Mouse (Mus musculus) liver, postnatal 0 days (tissue): ENCODE data around the gene Cbx7. TPM values are rescaled to one million over a fixed set of nuclear protein-coding genes. Genes with fewer than 3 reads are reported as not detected.

ENCODE experiments used
- ATAC-seq: fragments of 200-750 bp; cut with Nextera tagmentation; 2 replicates; pipeline ENCODE4 v1.8.0; 2017; ENCODE audit warnings: mild to moderate bottlenecking, moderate library complexity
- DNase-seq: peaks from one replicate; pipeline ENCODE4 v3.0.0-alpha.2; 2016
- H3K27ac ChIP-seq: fragments of 300-500 bp; sonication (generic); 2 replicates; pipeline ENCODE4 v1.5.1; 2014; ENCODE audit warnings: antibody characterized with exemption, moderate library complexity, mild to moderate bottlenecking, low read depth
- H3K27me3 ChIP-seq: fragments of 300-500 bp; sonication (generic); 2 replicates; pipeline ENCODE4 v1.6.1; 2014; ENCODE audit warnings: low read length, control low read depth, mixed read lengths; ENCODE audit not compliant: insufficient read depth
- H3K36me3 ChIP-seq: fragments of 300-500 bp; sonication (generic); replicated peaks from 2 replicates; pipeline ENCODE4 v1.6.1; 2014; ENCODE audit warnings: mild to moderate bottlenecking, control low read depth, low read length, moderate library complexity, mixed read lengths; ENCODE audit not compliant: insufficient read depth
- H3K4me1 ChIP-seq: fragments of 300-500 bp; sonication (generic); 2 replicates; pipeline ENCODE4 v1.6.1; 2014; ENCODE audit warnings: antibody characterized with exemption, mild to moderate bottlenecking, control low read depth; ENCODE audit not compliant: insufficient read depth
- H3K4me2 ChIP-seq: fragments of 300-500 bp; sonication (generic); 2 replicates; pipeline ENCODE4 v1.6.1; 2014; ENCODE audit warnings: low read depth, mild to moderate bottlenecking, low read length, moderate library complexity, mixed read lengths
- H3K4me3 ChIP-seq: fragments of 300-500 bp; sonication (generic); 2 replicates; pipeline ENCODE4 v1.5.1; 2014; ENCODE audit warnings: low read depth, low read length
- H3K9ac ChIP-seq: fragments of 300-500 bp; sonication (generic); replicated peaks from 2 replicates; pipeline ENCODE4 v1.6.1; 2014; ENCODE audit warnings: mild to moderate bottlenecking, moderate library complexity
- H3K9me3 ChIP-seq: fragments of 300-500 bp; sonication (generic); 2 replicates; pipeline ENCODE4 v1.6.1; 2016; ENCODE audit warnings: mild to moderate bottlenecking, control low read depth, low read length, mixed read lengths
- CTCF ChIP-seq: sonication (generic); IDR thresholded peaks from 2 replicates; pipeline ENCODE4 v1.5.1; 2016; ENCODE audit warnings: antibody characterized with exemption, low read depth
- EP300 ChIP-seq: IDR thresholded peaks from 2 replicates; pipeline ENCODE4 v1.6.1; 2016; ENCODE audit warnings: antibody characterized with exemption, low read depth, mild to moderate bottlenecking
- WGBS: fragments of 180-500 bp; shearing (Covaris S2); extraction: QIAGEN DNeasy Blood & Tissue Kit; methylation state at CpG from one replicate; pipeline ENCODE4 v1.1.7; 2014; ENCODE audit not compliant: insufficient replicate concordance; 5-methylcytosine and 5-hydroxymethylcytosine counted together
- polyA plus RNA-seq: library from polyadenylated mRNA; unstranded; fragments of >200 nt; fragmentation: Nextera tagmentation; extraction: Ambion mirVana; gene quantifications from 2 replicates; pipeline ENCODE4 v1.2.1, GENCODE M21; 2015

Cbx7 gene
- polyA plus RNA-seq, 1 experiment from 2014 or later: 1.2 TPM

GRCm38 (mm10) chr15:79970491-79970890, 428 bp downstream of the Cbx7 start:
- 89% methylated on average over 18 of the region's 18 CpGs for WGBS
- no peak for DNase-seq
- Histone ChIP-seq H3K27me3 (no peaks in the 10 kb centered on the region), H3K9me3 (no peaks in the 10 kb centered on the region), H3K4me2 (no peak overlapping the region), H3K4me3 (no peak overlapping the region), H3K36me3 (no peaks in the 10 kb centered on the region), H3K27ac (no peak overlapping the region), H3K4me1 (no peaks in the 10 kb centered on the region), H3K9ac (no peak overlapping the region)
- TF ChIP-seq EP300 (no peak), CTCF (no peak)
- no peak for ATAC-seq

GRCm38 (mm10) chr15:79967346-79967745, 3.6 kb downstream of the Cbx7 start:
- no peak overlapping the region for H3K27ac ChIP-seq
- DNase-seq (no peak), ATAC-seq (no peak)
- 88% methylated on average over 6 of the region's 6 CpGs for WGBS
- no peak overlapping the region for H3K9ac ChIP-seq
- no peak overlapping the region for H3K4me3 ChIP-seq
- no peaks in the 10 kb centered on the region for H3K36me3 ChIP-seq
- no peak overlapping the region for H3K4me2 ChIP-seq
- no peaks in the 10 kb centered on the region for H3K9me3 ChIP-seq
- H3K27me3 ChIP-seq: no peaks in the 10 kb centered on the region
- TF ChIP-seq EP300 (no peak), CTCF (no peak)
- no peaks in the 10 kb centered on the region for H3K4me1 ChIP-seq

- no peak for TF ChIP-seq CTCF
- no peak for TF ChIP-seq EP300
- H3K9ac ChIP-seq: no peak overlapping the region
- H3K4me2 ChIP-seq: no peak overlapping the region
- ATAC-seq (no peak), DNase-seq (no peak)
- H3K27ac ChIP-seq: no peak overlapping the region
- H3K27me3 ChIP-seq: no peaks in the 10 kb centered on the region
- no peaks in the 10 kb centered on the region for H3K4me1 ChIP-seq
- H3K36me3 ChIP-seq: no peaks in the 10 kb centered on the region
- 86% methylated on average over 7 of the region's 7 CpGs for WGBS
- no peak overlapping the region for H3K4me3 ChIP-seq
- H3K9me3 ChIP-seq: no peaks in the 10 kb centered on the region
Measured at GRCm38 (mm10) chr15:79964376-79964775, 6.5 kb downstream of the Cbx7 start.

- TF ChIP-seq EP300 (no peak), CTCF (no peak)
- 83% methylated on average over 18 of the region's 18 CpGs for WGBS
- no peak for ATAC-seq
- Histone ChIP-seq H3K9me3 (no peaks in the 10 kb centered on the region), H3K9ac (no peak overlapping the region), H3K4me1 (no peaks in the 10 kb centered on the region), H3K4me2 (no peak overlapping the region), H3K36me3 (no peaks in the 10 kb centered on the region), H3K27me3 (no peaks in the 10 kb centered on the region), H3K4me3 (no peak overlapping the region), H3K27ac (no peak overlapping the region)
- no peak for DNase-seq
Measured at GRCm38 (mm10) chr15:79962661-79963060, 8.3 kb downstream of the Cbx7 start.

- Histone ChIP-seq H3K27ac (no peak overlapping the region), H3K4me1 (no peaks in the 10 kb centered on the region), H3K36me3 (no peaks in the 10 kb centered on the region), H3K27me3 (no peaks in the 10 kb centered on the region), H3K9me3 (no peaks in the 10 kb centered on the region), H3K9ac (no peak overlapping the region), H3K4me2 (no peak overlapping the region), H3K4me3 (no peak overlapping the region)
- no peak for TF ChIP-seq EP300
- TF ChIP-seq CTCF: 0 out of 2 replicates have a peak, but pooled peaks have one; percentile 6
- DNase-seq (no peak), ATAC-seq (no peak)
- WGBS: 70% methylated on average over 9 of the region's 9 CpGs
Measured at GRCm38 (mm10) chr15:79961366-79961921, 9.5 kb downstream of the Cbx7 start.

- Histone ChIP-seq H3K4me1 (no peaks in the 10 kb centered on the region), H3K4me3 (no peak overlapping the region), H3K9me3 (no peaks in the 10 kb centered on the region), H3K9ac (no peak overlapping the region), H3K36me3 (no peaks in the 10 kb centered on the region), H3K27ac (no peak overlapping the region), H3K27me3 (no peaks in the 10 kb centered on the region), H3K4me2 (no peak overlapping the region)
- 20% methylated on average over 3 of the region's 3 CpGs for WGBS
- ATAC-seq: no peak
- no peak for DNase-seq
- TF ChIP-seq CTCF: no peak
- no peak for TF ChIP-seq EP300
Measured at GRCm38 (mm10) chr15:79958418-79958817, 12.5 kb downstream of the Cbx7 start.
